Comparison of ENCODE assay signal across 12 mouse cellular contexts in genomic region chr14:55001938-55002686, GRCm38 (mm10). TPM values are rescaled to one million over a fixed set of nuclear protein-coding genes. Genes with fewer than 3 reads are reported as not detected.
A peak's percentile ranks its signal among the peaks of the same experiment; 100 is the strongest.
DNase-seq lines count a peak whose midpoint lies in the region; ATAC-seq and TF ChIP-seq lines count a peak whose summit lies in the region.
"Had no signal": no experiment of that assay in that cellular context is flagged by ENCODE, and none has a peak within 500 bp of the region (broad histone marks: within the 10 kb centered on the region; RNA-seq: fewer than 3 reads in every experiment).

No protein-coding gene starts in this region.

- H3K36me3 ChIP-seq in heart, adult 2 months (ENCODE audit: control insufficient read depth, insufficient read depth, low read length): no peaks in the 10 kb centered on the region
- H3K36me3 ChIP-seq in lung, embryonic 16.5 days (ENCODE audit: control insufficient read depth, insufficient read depth, low read length): no peaks in the 10 kb centered on the region
- H3K36me3 ChIP-seq in embryonic facial prominence, embryonic 14.5 days (ENCODE audit: control insufficient read depth, insufficient read depth, low read length): no peaks in the 10 kb centered on the region
- H3K36me3 ChIP-seq in liver, embryonic 11.5 days (ENCODE audit: control insufficient read depth, insufficient read depth, low read length): no peaks in the 10 kb centered on the region

- H3K4me1 ChIP-seq in heart, adult 2 months (ENCODE audit: control insufficient read depth, insufficient read depth, low read length): peaks cover 13% of the 10 kb centered on the region
- peaks cover 28% of the 10 kb centered on the region for H3K4me1 ChIP-seq in lung, embryonic 16.5 days (replicated peaks; ENCODE audit: control insufficient read depth, insufficient read depth, low read length)
- H3K4me1 ChIP-seq in embryonic facial prominence, embryonic 14.5 days (ENCODE audit: control insufficient read depth, insufficient read depth, low read length): peaks cover 9% of the 10 kb centered on the region; the same call in 1 of the 2 replicates
- peaks cover 13% of the 10 kb centered on the region for H3K4me1 ChIP-seq in liver, embryonic 11.5 days (replicated peaks; ENCODE audit: control insufficient read depth, insufficient read depth, low read length)

- no peak overlapping the region for H3K9ac ChIP-seq in heart, adult 2 months (ENCODE audit: low read depth, low read length)
- H3K9ac ChIP-seq in lung, embryonic 16.5 days (ENCODE audit: low read length): no peak overlapping the region
- H3K9ac ChIP-seq in embryonic facial prominence, embryonic 14.5 days (ENCODE audit: low read depth, low read length): no peak overlapping the region
- no peak overlapping the region for H3K9ac ChIP-seq in liver, embryonic 11.5 days (ENCODE audit: low read depth, low read length)

- no peak overlapping the region for H3K4me3 ChIP-seq in heart, adult 2 months
- H3K4me3 ChIP-seq in lung, embryonic 16.5 days (ENCODE audit: low read length): no peak overlapping the region
- H3K4me3 ChIP-seq in embryonic facial prominence, embryonic 14.5 days (ENCODE audit: low read depth, low read length): no peak overlapping the region
- no peak overlapping the region for H3K4me3 ChIP-seq in liver, embryonic 11.5 days (ENCODE audit: low read depth, low read length)

- no peak for TF ChIP-seq CTCF in heart, adult 2 months (IDR thresholded peaks at IDR 0.05)

- WGBS in heart, adult 2 months: 20% methylated on average over 12 of the region's 12 CpGs
- 27% methylated on average over 12 of the region's 12 CpGs for WGBS in lung, embryonic 16.5 days
- 38% methylated on average over 12 of the region's 12 CpGs for WGBS in embryonic facial prominence, embryonic 14.5 days
- 32% methylated on average over 12 of the region's 12 CpGs for WGBS in liver, embryonic 11.5 days

- intact Hi-C loops in heart, adult 2 months (cut with DNase I): no loop called here
- intact Hi-C loops in heart, postnatal 25 days (cut with DNase I): no loop called here

- H3K4me2 ChIP-seq in lung, embryonic 16.5 days (ENCODE audit: low read depth, low read length): peak overlapping the region; percentile 33; the same call in 1 of the 2 replicates
- H3K4me2 ChIP-seq in embryonic facial prominence, embryonic 14.5 days (ENCODE audit: low read depth, low read length): no peak overlapping the region
- no peak overlapping the region for H3K4me2 ChIP-seq in liver, embryonic 11.5 days

- no peaks in the 10 kb centered on the region for H3K79me2 ChIP-seq in heart, adult 2 months (replicated peaks; ENCODE audit: control insufficient read depth, insufficient read depth, low read length)

- DNase-seq in heart, adult 2 months: no peak
- no peak for DNase-seq in heart, postnatal 25 days (ENCODE audit: low spot score)
- DNase-seq in lung, postnatal 25 days (ENCODE audit: low spot score): no peak
- peak; percentile 73 for DNase-seq in embryonic facial prominence, embryonic 14.5 days (ENCODE audit: low spot score)
- no peak for DNase-seq in liver, embryonic 11.5 days (ENCODE audit: low spot score)
- DNase-seq in layer of hippocampus, postnatal 14 days (ENCODE audit: low spot score in 2 of 2): no peak
- no peak for DNase-seq in cerebellum, postnatal 4 days (ENCODE audit: low spot score in 2 of 2)
- DNase-seq: kidney, adult 18-20 months; layer of hippocampus, adult 9-11 months; thymus, postnatal 36 days had no signal

- no peaks in the 10 kb centered on the region for H3K27me3 ChIP-seq in heart, adult 2 months (ENCODE audit: control insufficient read depth, insufficient read depth, low read length)
- no peaks in the 10 kb centered on the region for H3K27me3 ChIP-seq in lung, embryonic 16.5 days (ENCODE audit: control insufficient read depth, insufficient read depth, low read depth, low read length)
- H3K27me3 ChIP-seq in embryonic facial prominence, embryonic 14.5 days (replicated peaks; ENCODE audit: control insufficient read depth, insufficient read depth, low read length): no peaks in the 10 kb centered on the region
- H3K27me3 ChIP-seq in liver, embryonic 11.5 days (replicated peaks; ENCODE audit: control insufficient read depth, insufficient read depth, low read length): no peaks in the 10 kb centered on the region; the same call in 1 of the 2 replicates

- peak overlapping the region; percentile 93 for H3K27ac ChIP-seq in heart, adult 2 months
- no peak overlapping the region; the same call in 1 of the 2 replicates for H3K27ac ChIP-seq in lung, embryonic 16.5 days (ENCODE audit: low read length)
- H3K27ac ChIP-seq in embryonic facial prominence, embryonic 14.5 days (replicated peaks; ENCODE audit: low read depth, low read length): no peak overlapping the region
- H3K27ac ChIP-seq in liver, embryonic 11.5 days (ENCODE audit: low read depth, low read length): peak overlapping the region; percentile 3; the same call in 1 of the 2 replicates

- peak; percentile 29 for ATAC-seq in lung, embryonic 16.5 days (ENCODE audit: low read depth)
- peak; percentile 16; the same call in 1 of the 2 replicates for ATAC-seq in embryonic facial prominence, embryonic 14.5 days (ENCODE audit: low read depth)
- ATAC-seq in liver, embryonic 11.5 days (replicated peaks; ENCODE audit: low FRiP score): no peak

- H3K9me3 ChIP-seq in lung, embryonic 16.5 days (ENCODE audit: control insufficient read depth, low read length): no peaks in the 10 kb centered on the region
- H3K9me3 ChIP-seq in embryonic facial prominence, embryonic 14.5 days (ENCODE audit: control insufficient read depth, low read length): no peaks in the 10 kb centered on the region
- no peaks in the 10 kb centered on the region for H3K9me3 ChIP-seq in liver, embryonic 11.5 days (ENCODE audit: control insufficient read depth, low read length)

- TF ChIP-seq POLR2A in heart, adult 2 months (IDR thresholded peaks at IDR 0.05; ENCODE audit: insufficient read depth, low read depth, low read length): peak; percentile 70

- TF ChIP-seq EP300 in heart, adult 2 months (IDR thresholded peaks at IDR 0.05; ENCODE audit: insufficient read depth, low read depth, low read length): peak; percentile 85

RNA-seq across cellular contexts. Expression of gene Myh7, which starts 7.7 kb away (rescaled TPM):
- 1,000 to 10,000 TPM; 1,935 to 2,240 TPM for total RNA-seq in heart, adult 2 months (2021)
- 19.8 and 29.5 TPM in 2 replicates for polyA plus RNA-seq in heart, adult 2 months (2012; rRNA removed)
- 1,000 to 10,000 TPM; 2,164 to 2,361 TPM for total RNA-seq in heart, postnatal 25 days (2021)
- polyA plus RNA-seq in lung, embryonic 16.5 days (2015; fragmentation: Nextera tagmentation; extraction: Ambion mirVana): 37.3 and 42.7 TPM in 2 replicates
- 92.5 and 103 TPM in 2 replicates for polyA plus RNA-seq in embryonic facial prominence, embryonic 14.5 days (2014; fragmentation: Nextera tagmentation; extraction: Ambion mirVana)
- 2.7 and 9.7 TPM in 2 replicates for polyA plus RNA-seq in liver, embryonic 11.5 days (2014; fragmentation: Nextera tagmentation; extraction: Ambion mirVana)
- 1 to 10 TPM; 4.0 to 5.4 TPM for total RNA-seq in layer of hippocampus, postnatal 14 days (2021)

RNA-seq across cellular contexts. Expression of gene Ngdn, which starts 13.1 kb away (rescaled TPM):
- 10 to 100 TPM; 25.9 to 28.9 TPM for total RNA-seq in heart, adult 2 months (2021)
- 10.1 and 19.6 TPM in 2 replicates for polyA plus RNA-seq in heart, adult 2 months (2012; rRNA removed)
- total RNA-seq in heart, postnatal 25 days (2021): 10 to 100 TPM; 26.0 to 27.0 TPM
- polyA plus RNA-seq in lung, embryonic 16.5 days (2015; fragmentation: Nextera tagmentation; extraction: Ambion mirVana): 75.9 and 76.9 TPM in 2 replicates
- 70.1 and 71.6 TPM in 2 replicates for polyA plus RNA-seq in embryonic facial prominence, embryonic 14.5 days (2014; fragmentation: Nextera tagmentation; extraction: Ambion mirVana)
- polyA plus RNA-seq in liver, embryonic 11.5 days (2014; fragmentation: Nextera tagmentation; extraction: Ambion mirVana): 87.0 and 95.6 TPM in 2 replicates
- 10 to 100 TPM; 28.6 to 33.5 TPM for total RNA-seq in layer of hippocampus, postnatal 14 days (2021)

RNA-seq across cellular contexts. Expression of gene Gm17428, which starts 25.4 kb away (rescaled TPM):
- not detected for total RNA-seq in heart, adult 2 months (2021)
- polyA plus RNA-seq in heart, adult 2 months (2012; rRNA removed): not detected in 2 replicates
- not detected for total RNA-seq in heart, postnatal 25 days (2021)
- polyA plus RNA-seq in lung, embryonic 16.5 days (2015; fragmentation: Nextera tagmentation; extraction: Ambion mirVana): not detected in 2 replicates
- polyA plus RNA-seq in embryonic facial prominence, embryonic 14.5 days (2014; fragmentation: Nextera tagmentation; extraction: Ambion mirVana): not detected in 2 replicates
- polyA plus RNA-seq in liver, embryonic 11.5 days (2014; fragmentation: Nextera tagmentation; extraction: Ambion mirVana): not detected in 2 replicates
- not detected for total RNA-seq in layer of hippocampus, postnatal 14 days (2021)
- polyA plus RNA-seq: limb, embryonic 11.5 days had no signal

RNA-seq across cellular contexts. Expression of gene Myh6, which starts 35.4 kb away (rescaled TPM):
- total RNA-seq in heart, adult 2 months (2021): over 10,000 TPM; 19,033 to 21,149 TPM
- 6,249 and 7,266 TPM in 2 replicates for polyA plus RNA-seq in heart, adult 2 months (2012; rRNA removed)
- over 10,000 TPM; 23,221 to 24,394 TPM for total RNA-seq in heart, postnatal 25 days (2021)
- polyA plus RNA-seq in lung, embryonic 16.5 days (2015; fragmentation: Nextera tagmentation; extraction: Ambion mirVana): 111 and 179 TPM in 2 replicates
- 8.6 and 10.3 TPM in 2 replicates for polyA plus RNA-seq in embryonic facial prominence, embryonic 14.5 days (2014; fragmentation: Nextera tagmentation; extraction: Ambion mirVana)
- 14.5 and 43.0 TPM in 2 replicates for polyA plus RNA-seq in liver, embryonic 11.5 days (2014; fragmentation: Nextera tagmentation; extraction: Ambion mirVana)
- total RNA-seq in layer of hippocampus, postnatal 14 days (2021): 1 to 10 TPM; 2.0 to 2.8 TPM

Comparison
In these comparisons a context has a peak if more than half of its experiments do, and no peak if none do; other contexts are left out.
1. H3K27ac ChIP-seq: peak in heart, adult 2 months (single experiment) and liver, embryonic 11.5 days (single experiment); none in lung, embryonic 16.5 days (single experiment) and embryonic facial prominence, embryonic 14.5 days (single experiment).